Mouse (Mus musculus) intestine, embryonic 14.5 days (tissue): ENCODE data around the gene Slamf9. TPM values are rescaled to one million over a fixed set of nuclear protein-coding genes. Genes with fewer than 3 reads are reported as not detected.

Experiments used
- ATAC-seq: fragments of 200-750 bp; cut with Nextera tagmentation; replicated peaks from 2 replicates; pipeline ENCODE4 v1.8.0; 2017; ENCODE audit warnings: low read depth, moderate number of reproducible peaks, moderate TSS enrichment, moderate library complexity; ENCODE audit not compliant: low FRiP score, low TSS enrichment
- DNase-seq: peaks from one replicate; pipeline ENCODE4 v3.0.0-alpha.2; 2018; ENCODE audit warnings: low spot score
- H3K27ac ChIP-seq: fragments of 300-500 bp; sonication (generic); 2 replicates; pipeline ENCODE4 v1.5.1; 2014; ENCODE audit warnings: low read depth, mild to moderate bottlenecking, control low read depth
- H3K27me3 ChIP-seq: fragments of 300-500 bp; sonication (generic); replicated peaks from 2 replicates; pipeline ENCODE4 v1.6.1; 2014; ENCODE audit warnings: low read length, control low read depth; ENCODE audit not compliant: control insufficient read depth, insufficient read depth
- H3K36me3 ChIP-seq: fragments of 300-500 bp; sonication (generic); 2 replicates; pipeline ENCODE4 v1.6.1; 2014; ENCODE audit warnings: low read length, control low read depth; ENCODE audit not compliant: control insufficient read depth, insufficient read depth
- H3K4me1 ChIP-seq: fragments of 300-500 bp; sonication (generic); replicated peaks from 2 replicates; pipeline ENCODE4 v1.6.1; 2014; ENCODE audit warnings: low read length, control low read depth, mixed read lengths; ENCODE audit not compliant: control insufficient read depth, insufficient read depth
- H3K4me2 ChIP-seq: fragments of 300-500 bp; sonication (generic); 2 replicates; pipeline ENCODE4 v1.6.1; 2014; ENCODE audit warnings: low read length
- H3K4me3 ChIP-seq: fragments of 300-500 bp; sonication (generic); 2 replicates; pipeline ENCODE4 v1.5.1; 2014; ENCODE audit warnings: low read depth, low read length, control low read depth, mixed read lengths
- H3K9ac ChIP-seq: fragments of 300-500 bp; sonication (generic); 2 replicates; pipeline ENCODE4 v1.6.1; 2014; ENCODE audit warnings: mild to moderate bottlenecking, low read length
- H3K9me3 ChIP-seq: fragments of 300-500 bp; sonication (generic); 2 replicates; pipeline ENCODE4 v1.6.1; 2016; ENCODE audit warnings: low read length, control low read depth; ENCODE audit not compliant: control insufficient read depth
- WGBS: fragments of 180-500 bp; shearing (Covaris S2); extraction: QIAGEN DNeasy Blood & Tissue Kit; methylation state at CpG from one replicate; pipeline ENCODE4 v1.1.7; 2014; 5-methylcytosine and 5-hydroxymethylcytosine counted together
- polyA plus RNA-seq: library from polyadenylated mRNA; unstranded; fragments of >200 nt; fragmentation: Nextera tagmentation; extraction: Ambion mirVana; gene quantifications from 2 replicates; pipeline ENCODE4 v1.2.1, GENCODE M21; 2014

The Slamf9 gene
- polyA plus RNA-seq: 1.8 and 2.0 TPM in 2 replicates

GRCm38 (mm10) chr1:172475054-172475741, at the start of gene Slamf9:
Slamf9 (plus strand) TSS chr1:172475358.
- ATAC-seq (peak; percentile 68), DNase-seq (no peak)
- Histone ChIP-seq H3K4me2 (no peak within 1 kb of the TSS), H3K4me3 (no peak within 1 kb of the TSS), H3K36me3 (no peaks in the 10 kb centered on the region), H3K4me1 (0 out of 2 replicates have a peak, but pooled peaks cover 5% of the 10 kb centered on the region), H3K27me3 (no peaks in the 10 kb centered on the region), H3K9me3 (no peaks in the 10 kb centered on the region), H3K27ac (no peak within 1 kb of the TSS), H3K9ac (no peak within 1 kb of the TSS)
- 46% methylated on average over 7 of the region's 7 CpGs for WGBS

GRCm38 (mm10) chr1:172426419-172426818, 48.7 kb upstream of the Slamf9 start:
- Histone ChIP-seq H3K27ac (no peak overlapping the region), H3K9me3 (no peaks in the 10 kb centered on the region), H3K4me3 (no peak overlapping the region), H3K36me3 (no peaks in the 10 kb centered on the region), H3K27me3 (no peaks in the 10 kb centered on the region), H3K9ac (no peak overlapping the region), H3K4me1 (peaks cover 4% of the 10 kb centered on the region), H3K4me2 (no peak overlapping the region)
- no peak for DNase-seq
- 54% methylated on average over 1 of the region's 1 CpGs for WGBS
- ATAC-seq: no peak

- no peaks in the 10 kb centered on the region for H3K36me3 ChIP-seq
- H3K27ac ChIP-seq: no peak overlapping the region
- no peak overlapping the region for H3K4me3 ChIP-seq
- H3K9ac ChIP-seq: no peak overlapping the region
- no peaks in the 10 kb centered on the region for H3K27me3 ChIP-seq
- no peak overlapping the region for H3K4me2 ChIP-seq
- DNase-seq (no peak), ATAC-seq (no peak)
- no peaks in the 10 kb centered on the region for H3K9me3 ChIP-seq
- peaks cover 18% of the 10 kb centered on the region for H3K4me1 ChIP-seq
- WGBS: 90% methylated on average over 3 of the region's 3 CpGs
Measured at GRCm38 (mm10) chr1:172427841-172428240, 47.3 kb upstream of the Slamf9 start.

GRCm38 (mm10) chr1:172428614-172429013, 46.5 kb upstream of the Slamf9 start:
- H3K9ac ChIP-seq: no peak overlapping the region
- H3K4me2 ChIP-seq: no peak overlapping the region
- H3K27ac ChIP-seq: no peak overlapping the region
- peaks cover 23% of the 10 kb centered on the region for H3K4me1 ChIP-seq
- no peaks in the 10 kb centered on the region for H3K9me3 ChIP-seq
- no peak for DNase-seq
- H3K27me3 ChIP-seq: no peaks in the 10 kb centered on the region
- H3K4me3 ChIP-seq: no peak overlapping the region
- WGBS: 64% methylated on average over 1 of the region's 1 CpGs
- ATAC-seq: no peak; the same call in 1 of the 2 replicates
- no peaks in the 10 kb centered on the region for H3K36me3 ChIP-seq

GRCm38 (mm10) chr1:172430731-172431220, 44.4 kb upstream of the Slamf9 start:
- peaks cover 23% of the 10 kb centered on the region for H3K4me1 ChIP-seq
- DNase-seq (no peak), ATAC-seq (no peak)
- no peak overlapping the region for H3K27ac ChIP-seq
- H3K4me3 ChIP-seq: no peak overlapping the region
- H3K27me3 ChIP-seq: no peaks in the 10 kb centered on the region
- no peaks in the 10 kb centered on the region for H3K36me3 ChIP-seq
- H3K9ac ChIP-seq: no peak overlapping the region
- H3K4me2 ChIP-seq: no peak overlapping the region
- no peaks in the 10 kb centered on the region for H3K9me3 ChIP-seq
- 50% methylated on average over 9 of the region's 9 CpGs for WGBS

GRCm38 (mm10) chr1:172431836-172432586, 43.1 kb upstream of the Slamf9 start:
- Histone ChIP-seq H3K4me1 (peaks cover 23% of the 10 kb centered on the region), H3K9ac (no peak overlapping the region), H3K9me3 (no peaks in the 10 kb centered on the region), H3K4me2 (no peak overlapping the region), H3K36me3 (no peaks in the 10 kb centered on the region), H3K27me3 (no peaks in the 10 kb centered on the region), H3K4me3 (no peak overlapping the region), H3K27ac (no peak overlapping the region)
- ATAC-seq (no peak; the same call in 1 of the 2 replicates), DNase-seq (no peak)
- WGBS: 18% methylated on average over 4 of the region's 4 CpGs

GRCm38 (mm10) chr1:172432587-172432955, 42.6 kb upstream of the Slamf9 start:
- no peak for DNase-seq

GRCm38 (mm10) chr1:172433012-172433850, 41.9 kb upstream of the Slamf9 start:
- no peak overlapping the region for H3K9ac ChIP-seq
- no peaks in the 10 kb centered on the region for H3K27me3 ChIP-seq
- no peaks in the 10 kb centered on the region for H3K36me3 ChIP-seq
- WGBS: 59% methylated on average over 20 of the region's 20 CpGs
- H3K4me2 ChIP-seq: no peak overlapping the region
- DNase-seq: no peak
- ATAC-seq: no peak
- no peaks in the 10 kb centered on the region for H3K9me3 ChIP-seq
- no peak overlapping the region for H3K4me3 ChIP-seq
- peaks cover 23% of the 10 kb centered on the region for H3K4me1 ChIP-seq
- no peak overlapping the region for H3K27ac ChIP-seq

More at GRCm38 (mm10) chr1:172432587-172432955, 42.6 kb upstream of the Slamf9 start:
- no peaks in the 10 kb centered on the region for H3K36me3 ChIP-seq
- no peak overlapping the region for H3K27ac ChIP-seq
- no peaks in the 10 kb centered on the region for H3K27me3 ChIP-seq
- H3K4me1 ChIP-seq: peaks cover 23% of the 10 kb centered on the region
- H3K4me2 ChIP-seq: no peak overlapping the region
- H3K4me3 ChIP-seq: no peak overlapping the region
- 76% methylated on average over 3 of the region's 3 CpGs for WGBS
- H3K9me3 ChIP-seq: no peaks in the 10 kb centered on the region
- no peak for ATAC-seq
- H3K9ac ChIP-seq: no peak overlapping the region
